Mouse (Mus musculus): ENCODE results near the gene Dcun1d2.

- TF ChIP-seq CTCF (IDR thresholded peaks at IDR 0.05; ENCODE audit: borderline replicate concordance, control insufficient read depth, extremely low read depth, insufficient read depth, low read length, poor library complexity) (no peak), POLR2A (IDR thresholded peaks at IDR 0.05; ENCODE audit: control insufficient read depth, extremely low read depth, insufficient read depth, low read length, poor library complexity) (no peak)
Measured at GRCm38 (mm10) chr8:13230471-13230870, 57.5 kb downstream of the Dcun1d2 start.
